Mouse (Mus musculus) ES-E14 (cell line): ENCODE measurements around the gene Abhd17c.

Experiments
- CHD2 ChIP-seq: IDR thresholded peaks from 2 replicates; pipeline ENCODE4 v1.6.1; 2014; ENCODE audit warnings: mild to moderate bottlenecking, low read depth, low read length, inconsistent platforms
- HCFC1 ChIP-seq: IDR thresholded peaks from 2 replicates; pipeline ENCODE4 v1.6.1; 2012; ENCODE audit warnings: low read length, inconsistent platforms, borderline replicate concordance; ENCODE audit not compliant: insufficient read depth
- MAFK ChIP-seq: IDR thresholded peaks from 2 replicates; pipeline ENCODE4 v1.6.1; 2014; ENCODE audit warnings: mild to moderate bottlenecking, low read depth, low read length, inconsistent platforms; ENCODE audit not compliant: insufficient read depth
- ZC3H11A ChIP-seq: IDR thresholded peaks from 2 replicates; pipeline ENCODE4 v1.6.1; 2012; ENCODE audit warnings: low read depth, mild to moderate bottlenecking, inconsistent platforms, low read length, borderline replicate concordance
- ZNF384 ChIP-seq: IDR thresholded peaks from 2 replicates; pipeline ENCODE4 v1.6.1; 2012; ENCODE audit warnings: low read depth, low read length, inconsistent platforms

DNA sequence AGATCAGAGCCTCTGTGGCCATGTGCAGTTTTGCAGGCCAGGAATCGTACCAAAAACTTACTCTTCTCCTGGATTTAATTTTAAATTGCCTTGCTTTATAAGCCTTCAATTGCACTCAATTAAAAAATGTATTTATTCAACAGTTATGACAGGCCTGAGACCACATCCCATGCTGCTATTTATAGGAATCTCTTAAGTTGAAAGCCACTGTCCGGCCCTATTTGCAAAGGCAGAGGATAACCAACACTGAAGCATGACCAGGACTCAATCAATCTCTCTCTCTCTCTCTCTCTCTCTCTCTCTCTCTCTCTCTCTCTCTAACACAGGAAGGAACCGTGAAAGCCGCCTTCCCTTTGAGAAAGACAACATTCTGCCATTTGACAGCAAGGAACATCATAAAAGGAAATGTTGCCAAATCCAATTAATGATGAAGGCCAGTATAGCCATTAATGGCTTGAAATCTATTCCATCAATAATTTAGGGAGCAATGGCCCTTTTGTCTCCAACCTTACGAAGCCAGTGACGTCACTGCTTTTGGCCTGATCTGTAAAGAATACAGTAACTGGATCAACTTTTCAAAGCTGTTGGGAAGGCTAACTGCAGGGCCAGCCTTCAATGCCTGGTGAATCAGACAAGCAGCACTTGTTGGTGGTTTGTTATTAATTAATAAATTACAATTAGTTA lies 39.2 kb downstream of the Abhd17c start:
- TF ChIP-seq ZNF384 (no peak), HCFC1 (no peak), CHD2 (no peak), MAFK (no peak), ZC3H11A (no peak)
